Mouse (Mus musculus) lung, embryonic 16.5 days (tissue): ENCODE results near the gene Fgfr2. TPM values are rescaled to one million over a fixed set of nuclear protein-coding genes. Genes with fewer than 3 reads are reported as not detected.

Experiments used
- ATAC-seq: fragments of 200-750 bp; cut with Nextera tagmentation; 2 replicates; pipeline ENCODE4 v1.8.0; 2017; ENCODE audit warnings: low read depth, mild to moderate bottlenecking, moderate library complexity
- H3K27ac ChIP-seq: fragments of 300-500 bp; sonication (generic); 2 replicates; pipeline ENCODE4 v1.5.1; 2014; ENCODE audit warnings: mild to moderate bottlenecking, control low read depth, low read length
- H3K27me3 ChIP-seq: fragments of 300-500 bp; sonication (generic); 2 replicates; pipeline ENCODE4 v1.6.1; 2014; ENCODE audit warnings: low read depth, low read length, mixed read lengths; ENCODE audit not compliant: control insufficient read depth, insufficient read depth
- H3K36me3 ChIP-seq: fragments of 300-500 bp; sonication (generic); 2 replicates; pipeline ENCODE4 v1.6.1; 2014; ENCODE audit warnings: low read length; ENCODE audit not compliant: control insufficient read depth, insufficient read depth
- H3K4me1 ChIP-seq: fragments of 300-500 bp; sonication (generic); replicated peaks from 2 replicates; pipeline ENCODE4 v1.6.1; 2014; ENCODE audit warnings: low read length, mixed read lengths; ENCODE audit not compliant: control insufficient read depth, insufficient read depth
- H3K4me2 ChIP-seq: fragments of 300-500 bp; sonication (generic); 2 replicates; pipeline ENCODE4 v1.6.1; 2014; ENCODE audit warnings: low read depth, low read length, control low read depth
- H3K4me3 ChIP-seq: fragments of 300-500 bp; sonication (generic); 2 replicates; pipeline ENCODE4 v1.5.1; 2014; ENCODE audit warnings: mild to moderate bottlenecking, low read length, control low read depth
- H3K9ac ChIP-seq: fragments of 300-500 bp; sonication (generic); 2 replicates; pipeline ENCODE4 v1.6.1; 2014; ENCODE audit warnings: low read length, control low read depth
- H3K9me3 ChIP-seq: fragments of 300-500 bp; sonication (generic); 2 replicates; pipeline ENCODE4 v1.6.1; 2016; ENCODE audit warnings: low read length; ENCODE audit not compliant: control insufficient read depth
- WGBS: fragments of 180-500 bp; shearing (Covaris S2); extraction: QIAGEN DNeasy Blood & Tissue Kit; methylation state at CpG from one replicate; pipeline ENCODE4 v1.1.7; 2014; 5-methylcytosine and 5-hydroxymethylcytosine counted together
- polyA plus RNA-seq: library from polyadenylated mRNA; unstranded; fragments of >200 nt; fragmentation: Nextera tagmentation; extraction: Ambion mirVana; gene quantifications from 2 replicates; pipeline ENCODE4 v1.2.1, GENCODE M21; 2015

Gene Fgfr2
- polyA plus RNA-seq, 1 experiment from 2014 or later = 175 TPM

GRCm38 (mm10) chr7:131548473-131548872, 1574.7 kb downstream of the Fgfr2 start, which contains the start of gene Hmx2:
Hmx2 (plus strand) TSS chr7:131548773.
- 2% methylated on average over 3 of the region's 3 CpGs for WGBS
- no peak within 1 kb of the TSS for H3K4me3 ChIP-seq

GRCm38 (mm10) chr7:131547481-131547880, 1575.7 kb downstream of the Fgfr2 start:
- 5% methylated on average over 5 of the region's 5 CpGs for WGBS
- H3K4me1 ChIP-seq = peaks cover 17% of the 10 kb centered on the region
- no peak for ATAC-seq

More at GRCm38 (mm10) chr7:131548473-131548872, 1574.7 kb downstream of the Fgfr2 start, which contains the start of gene Hmx2:
- Histone ChIP-seq H3K36me3 (no peaks in the 10 kb centered on the region), H3K27me3 (peaks cover 97% of the 10 kb centered on the region), H3K9me3 (no peaks in the 10 kb centered on the region), H3K4me1 (peaks cover 7% of the 10 kb centered on the region), H3K27ac (no peak within 1 kb of the TSS), H3K9ac (no peak within 1 kb of the TSS), H3K4me2 (no peak within 1 kb of the TSS)
- no peak for ATAC-seq

GRCm38 (mm10) chr7:131546423-131546822, 1576.7 kb downstream of the Fgfr2 start:
- Histone ChIP-seq H3K36me3 (no peaks in the 10 kb centered on the region), H3K27me3 (peaks cover 97% of the 10 kb centered on the region), H3K9me3 (no peaks in the 10 kb centered on the region), H3K4me1 (peaks cover 25% of the 10 kb centered on the region), H3K9ac (no peak overlapping the region), H3K4me3 (no peak overlapping the region), H3K27ac (no peak overlapping the region), H3K4me2 (no peak overlapping the region)
- ATAC-seq = no peak
- 3% methylated on average over 2 of the region's 2 CpGs for WGBS

More at GRCm38 (mm10) chr7:131547481-131547880, 1575.7 kb downstream of the Fgfr2 start:
- Histone ChIP-seq H3K27ac (no peak overlapping the region), H3K4me2 (no peak overlapping the region), H3K27me3 (peaks cover 97% of the 10 kb centered on the region), H3K36me3 (no peaks in the 10 kb centered on the region), H3K4me3 (no peak overlapping the region), H3K9me3 (no peaks in the 10 kb centered on the region), H3K9ac (no peak overlapping the region)

- no peak overlapping the region for H3K27ac ChIP-seq
- no peaks in the 10 kb centered on the region for H3K9me3 ChIP-seq
- peaks cover 25% of the 10 kb centered on the region for H3K4me1 ChIP-seq
- H3K27me3 ChIP-seq = peaks cover 97% of the 10 kb centered on the region
- 2% methylated on average over 13 of the region's 13 CpGs for WGBS
- H3K36me3 ChIP-seq = no peaks in the 10 kb centered on the region
- no peak overlapping the region for H3K4me2 ChIP-seq
- no peak overlapping the region for H3K9ac ChIP-seq
- ATAC-seq = no peak
- no peak overlapping the region for H3K4me3 ChIP-seq
Measured at GRCm38 (mm10) chr7:131545701-131546385, 1577.3 kb downstream of the Fgfr2 start.

- WGBS = under 1% methylated on average over 5 of the region's 5 CpGs
- no peak overlapping the region for H3K4me3 ChIP-seq
Measured at GRCm38 (mm10) chr7:131544871-131545270, 1578.3 kb downstream of the Fgfr2 start.

GRCm38 (mm10) chr7:131543623-131544481, 1579.3 kb downstream of the Fgfr2 start:
- no peak for ATAC-seq
- no peaks in the 10 kb centered on the region for H3K9me3 ChIP-seq
- WGBS = under 1% methylated on average over 74 of the region's 75 CpGs
- H3K27ac ChIP-seq = no peak overlapping the region
- no peaks in the 10 kb centered on the region for H3K36me3 ChIP-seq
- H3K27me3 ChIP-seq = peaks cover 95% of the 10 kb centered on the region
- H3K4me2 ChIP-seq = peak overlapping the region; percentile 68
- H3K4me1 ChIP-seq = peaks cover 25% of the 10 kb centered on the region
- peak overlapping the region; percentile 47 for H3K4me3 ChIP-seq
- no peak overlapping the region for H3K9ac ChIP-seq

More at GRCm38 (mm10) chr7:131544871-131545270, 1578.3 kb downstream of the Fgfr2 start:
- Histone ChIP-seq H3K9ac (no peak overlapping the region), H3K27ac (no peak overlapping the region), H3K27me3 (peaks cover 95% of the 10 kb centered on the region), H3K4me2 (no peak overlapping the region), H3K9me3 (no peaks in the 10 kb centered on the region), H3K4me1 (peaks cover 25% of the 10 kb centered on the region), H3K36me3 (no peaks in the 10 kb centered on the region)
- ATAC-seq = no peak

GRCm38 (mm10) chr7:131542872-131543622, 1580.1 kb downstream of the Fgfr2 start:
- Histone ChIP-seq H3K9me3 (no peaks in the 10 kb centered on the region), H3K36me3 (no peaks in the 10 kb centered on the region), H3K4me1 (peaks cover 25% of the 10 kb centered on the region), H3K27ac (no peak overlapping the region), H3K9ac (no peak overlapping the region), H3K4me2 (peak overlapping the region; percentile 68), H3K27me3 (peaks cover 88% of the 10 kb centered on the region), H3K4me3 (peak overlapping the region; percentile 47)
- WGBS = under 1% methylated on average over 35 of the region's 71 CpGs
- no peak for ATAC-seq

GRCm38 (mm10) chr7:131542115-131542871, 1580.9 kb downstream of the Fgfr2 start, which contains the start of gene Hmx3:
Hmx3 (plus strand) TSS chr7:131542867.
- WGBS = under 1% methylated on average over 45 of the region's 65 CpGs
- Histone ChIP-seq H3K36me3 (no peaks in the 10 kb centered on the region), H3K9ac (no peak within 1 kb of the TSS), H3K4me3 (peak within 1 kb of the TSS; percentile 47), H3K4me1 (peaks cover 25% of the 10 kb centered on the region), H3K27me3 (peaks cover 80% of the 10 kb centered on the region), H3K4me2 (peak within 1 kb of the TSS; percentile 68), H3K9me3 (no peaks in the 10 kb centered on the region), H3K27ac (no peak within 1 kb of the TSS)
- ATAC-seq = peak; percentile 31; the same call in 1 of the 2 replicates
